Mouse (Mus musculus) CD4-positive naive resting alpha-beta T cell, adult 76 days (primary cell): ENCODE measurements around the gene Mid2. TPM values are rescaled to one million over a fixed set of nuclear protein-coding genes. Genes with fewer than 3 reads are reported as not detected.

Experiments used
- total RNA-seq: library from RNA; stranded (reverse); gene quantifications from one replicate; pipeline ENCODE4 v1.2.4, GENCODE M21; 2023

The Mid2 gene
- total RNA-seq, result 0.26 TPM

DNA sequence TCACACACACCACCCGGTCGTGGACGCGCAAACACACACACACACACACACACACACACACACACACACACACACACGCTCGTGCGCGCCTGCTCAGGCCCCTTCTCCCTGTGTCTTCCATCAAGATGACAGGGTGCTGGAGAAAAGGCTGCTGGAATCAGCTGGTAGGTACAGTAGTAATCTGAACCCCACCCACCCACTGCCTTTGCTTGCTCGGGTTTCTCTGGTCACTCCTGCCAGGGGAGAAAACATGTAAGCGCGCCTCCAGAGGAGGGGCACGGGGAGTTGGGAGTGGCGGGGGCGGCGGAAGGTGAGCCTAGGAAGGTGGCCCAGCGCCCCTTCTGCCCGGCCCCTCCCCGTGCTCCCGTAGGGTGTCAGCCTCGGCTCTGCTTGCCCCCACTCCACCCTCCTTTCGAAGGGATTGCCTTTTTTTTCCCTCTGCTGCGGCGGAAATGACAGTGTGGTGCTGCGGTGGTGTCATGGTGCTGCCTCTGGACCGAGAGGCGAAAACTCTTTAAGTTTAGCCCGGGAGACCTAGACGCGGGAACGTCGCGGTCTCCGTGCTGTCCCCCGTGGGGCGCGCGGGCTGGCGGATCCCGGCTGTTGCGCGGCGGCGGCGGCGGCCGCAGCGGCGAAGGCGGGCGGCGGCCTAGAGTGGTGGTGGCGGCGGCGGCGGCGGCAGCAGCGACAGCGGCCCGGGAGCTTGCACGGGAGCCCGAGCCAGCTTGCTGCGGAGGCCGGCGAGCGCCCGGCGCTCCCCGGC, at the start of gene Mid2:
Mid2 (plus strand) TSS at position 121 of the 763 bp plus-strand sequence.

GRCm38 (mm10) chrX:140813312-140814006, 149.1 kb downstream of the Mid2 start, which contains the start of gene Tex13b:
TSS of gene Tex13b (minus strand) at chrX:140813433.

Other genes with a start within 250 kb of the Mid2 start
- gene Prps1, start 208.0 kb upstream of the Mid2 start, total RNA-seq, result 48.6 TPM
- gene Tsc22d3, start 63.9 kb upstream of the Mid2 start, total RNA-seq, result 915 TPM
- not detected for gene Tex13b, start 148.8 kb downstream of the Mid2 start, total RNA-seq
- gene Vsig1, start 243.0 kb downstream of the Mid2 start, total RNA-seq, result not detected